Mouse (Mus musculus): ENCODE measurements around the gene Efcab5.

DNA sequence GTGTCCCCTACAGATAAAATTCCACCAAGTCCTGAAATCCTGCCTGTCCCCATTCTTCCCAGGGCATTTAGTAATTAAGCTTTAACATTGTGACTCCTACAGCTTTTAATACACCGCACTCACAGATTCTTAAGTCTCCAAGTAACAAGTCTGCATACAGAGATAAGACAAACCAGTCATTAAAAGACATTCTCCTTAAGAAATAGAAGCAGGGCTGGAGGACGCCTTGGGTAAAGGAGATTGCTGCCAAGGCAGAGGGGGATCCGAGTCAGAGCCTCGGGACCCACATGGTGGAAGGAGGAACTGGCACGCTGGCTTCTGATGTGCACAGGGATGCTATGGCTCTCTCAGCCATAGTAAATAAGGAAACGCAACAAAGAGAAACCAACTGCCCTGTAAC lies 48.8 kb downstream of the Efcab5 start:
- TF ChIP-seq CTCF (IDR thresholded peaks at IDR 0.05; ENCODE audit: borderline replicate concordance, insufficient read depth, low read depth, low read length) (no peak), POLR2A (IDR thresholded peaks at IDR 0.05; ENCODE audit: borderline replicate concordance, insufficient read depth, low read length) (no peak)
